Mouse (Mus musculus): ENCODE results near the gene Lcp1. TPM values are rescaled to one million over a fixed set of nuclear protein-coding genes. Genes with fewer than 3 reads are reported as not detected.

Gene Lcp1
- total RNA-seq, 2 experiments from 2014 or later, result 13.4 to 26.7 TPM

GRCm38 (mm10) chr14:75280406-75280805, 149.5 kb downstream of the Lcp1 start:
- DNase-seq, result no peak

Small RNA genes lying within 50 kb of the gene (microRNA-seq; reads per million reads assigned to microRNA genes)
- 0 reads per million in 2 experiments for gene Gm44482

Other genes starting within 250 kb of the Lcp1 start
- 10 to 100 TPM; 11.8 to 14.3 TPM for gene Lrch1, start 183.2 kb upstream of the Lcp1 start, total RNA-seq (2021)
- 1 to 10 TPM in 1 of 2 experiments, under 1 TPM in 1; 0.55 to 1.7 TPM for gene Rubcnl, start 115.1 kb upstream of the Lcp1 start, total RNA-seq (2021)
- not detected for gene Lrrc63, start 220 bp upstream of the Lcp1 start, total RNA-seq (2021)
- not detected for gene Cpb2, start 111.2 kb downstream of the Lcp1 start, total RNA-seq (2021)
- gene Zc3h13, start 153.3 kb downstream of the Lcp1 start, total RNA-seq (2021), result 10 to 100 TPM; 24.9 to 28.2 TPM